Mouse (Mus musculus): Measurements from ENCODE around the gene Gsto2. TPM values are rescaled to one million over a fixed set of nuclear protein-coding genes. Genes with fewer than 3 reads are reported as not detected.

Gene Gsto2
- polyA plus RNA-seq, 1 experiment from 2014 or later, result 0.39 TPM

DNA sequence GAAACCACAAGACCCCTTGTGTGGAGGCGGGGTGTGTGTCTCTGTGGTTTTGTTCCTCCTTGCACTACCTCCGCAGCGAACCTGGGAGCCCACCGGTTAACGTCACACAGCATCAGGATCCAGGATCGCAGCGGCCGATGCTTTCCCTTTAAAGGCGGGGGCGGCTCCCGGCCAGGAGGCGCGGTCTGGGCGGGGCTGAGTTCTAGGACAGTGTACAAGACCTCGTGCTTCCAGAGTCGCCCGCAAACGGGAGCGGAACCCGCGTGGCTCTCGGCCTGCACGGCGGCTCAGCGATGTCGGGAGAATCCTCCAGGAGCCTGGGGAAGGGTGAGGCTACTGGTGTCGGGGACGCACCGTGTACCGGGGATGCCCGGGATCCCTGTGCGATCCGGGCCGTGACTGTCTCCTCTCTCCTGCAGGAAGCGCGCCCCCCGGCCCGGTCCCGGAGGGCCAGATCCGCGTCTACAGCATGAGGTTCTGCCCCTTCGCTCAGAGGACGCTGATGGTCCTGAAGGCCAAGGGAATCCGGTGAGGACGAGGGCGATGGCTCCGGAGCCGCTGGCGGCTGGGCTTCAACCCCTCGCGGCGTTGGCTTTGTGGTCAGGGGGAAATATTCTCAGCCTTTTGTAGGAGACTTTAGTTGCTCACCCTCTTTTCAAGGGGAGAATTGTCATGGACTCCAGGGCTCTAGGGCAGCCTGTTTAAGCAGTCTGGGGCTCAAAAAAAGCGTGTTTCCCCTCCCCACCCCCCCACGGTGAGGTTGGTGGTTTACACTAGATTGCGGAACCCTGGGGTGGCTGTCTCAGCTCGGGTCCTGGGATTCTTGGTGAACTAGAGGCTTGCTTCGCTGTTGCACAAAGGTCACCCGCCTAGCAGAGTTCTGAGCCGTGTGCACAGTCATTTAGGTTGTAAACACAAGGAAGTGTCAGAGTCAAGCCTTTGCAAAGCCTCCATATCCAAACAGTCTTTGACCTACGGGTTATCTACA lies 10.2 kb upstream of the Gsto2 start, which contains the start of gene Gsto1:
Gsto1 (plus strand) TSS at position 175 of the 988 bp plus-strand sequence.
- H3K9me3 ChIP-seq (ENCODE audit: low read length), result no peaks in the 10 kb centered on the region
- H3K36me3 ChIP-seq (replicated peaks; ENCODE audit: insufficient read depth, low read length), result peaks cover 16% of the 10 kb centered on the region
- no peaks in the 10 kb centered on the region for H3K27me3 ChIP-seq (ENCODE audit: insufficient read depth, low read length)
- DNase-seq (peak; percentile 90), ATAC-seq (peak; percentile 94)
- H3K4me2 ChIP-seq (ENCODE audit: low read depth, low read length), result peak within 1 kb of the TSS; percentile 96
- TF ChIP-seq EP300 (IDR thresholded peaks at IDR 0.05; ENCODE audit: low read depth), result no peak
- TF ChIP-seq CTCF (IDR thresholded peaks at IDR 0.05; ENCODE audit: low read depth), result no peak
- peak within 1 kb of the TSS; percentile 60 for H3K4me3 ChIP-seq (ENCODE audit: low read depth, low read length)
- H3K4me1 ChIP-seq (ENCODE audit: insufficient read depth), result peaks cover 13% of the 10 kb centered on the region
- peak within 1 kb of the TSS; percentile 83 for H3K27ac ChIP-seq (ENCODE audit: low read depth)
- H3K9ac ChIP-seq (replicated peaks), result peak within 1 kb of the TSS; percentile 79
- WGBS (ENCODE audit: insufficient replicate concordance), result under 1% methylated on average over 59 of the region's 60 CpGs

DNA sequence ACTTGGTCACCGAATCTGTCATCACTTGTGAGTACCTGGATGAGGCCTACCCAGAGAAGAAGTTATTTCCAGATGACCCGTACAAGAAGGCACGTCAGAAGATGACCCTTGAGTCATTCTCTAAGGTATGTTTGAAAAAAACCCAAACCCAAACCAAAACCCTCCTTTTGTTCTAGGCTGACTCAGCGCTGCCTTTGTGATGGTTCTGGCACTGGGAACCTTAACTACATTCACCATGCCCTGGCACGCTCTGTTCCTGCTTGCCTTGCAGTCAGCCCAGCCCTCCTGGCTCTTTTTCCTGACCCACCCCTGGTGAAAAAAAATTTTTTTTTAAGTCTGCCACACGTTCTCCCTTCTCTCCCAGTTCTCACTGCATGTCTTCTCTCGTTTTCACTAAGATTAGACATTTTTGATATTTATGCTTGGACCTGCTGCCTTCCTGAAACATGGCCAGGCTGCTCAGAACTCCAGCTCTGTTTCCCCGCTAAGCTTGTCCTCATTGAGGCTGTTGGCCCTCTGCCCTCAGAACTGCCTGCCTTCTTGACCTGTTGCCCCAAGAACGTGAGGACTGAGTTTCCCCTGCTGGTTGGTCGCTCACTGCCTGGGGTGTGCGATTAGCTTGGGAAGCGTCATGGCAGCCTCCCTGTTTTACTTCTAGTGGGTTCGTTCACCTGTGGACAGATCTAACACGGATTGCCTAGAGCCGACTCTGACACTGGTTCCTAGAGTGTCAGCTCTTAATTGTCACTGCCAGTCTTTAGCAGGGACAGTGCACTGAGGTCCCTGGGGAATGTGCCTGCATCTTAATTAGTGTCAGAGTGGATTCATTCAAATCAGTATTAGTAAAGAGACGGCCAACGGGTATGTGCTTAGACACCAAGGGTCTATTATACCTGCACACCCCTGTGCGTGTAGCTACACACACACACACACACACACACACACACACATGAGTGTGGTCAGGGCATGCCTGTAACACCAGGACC lies 7.1 kb upstream of the Gsto2 start:
- no peak for DNase-seq

DNA sequence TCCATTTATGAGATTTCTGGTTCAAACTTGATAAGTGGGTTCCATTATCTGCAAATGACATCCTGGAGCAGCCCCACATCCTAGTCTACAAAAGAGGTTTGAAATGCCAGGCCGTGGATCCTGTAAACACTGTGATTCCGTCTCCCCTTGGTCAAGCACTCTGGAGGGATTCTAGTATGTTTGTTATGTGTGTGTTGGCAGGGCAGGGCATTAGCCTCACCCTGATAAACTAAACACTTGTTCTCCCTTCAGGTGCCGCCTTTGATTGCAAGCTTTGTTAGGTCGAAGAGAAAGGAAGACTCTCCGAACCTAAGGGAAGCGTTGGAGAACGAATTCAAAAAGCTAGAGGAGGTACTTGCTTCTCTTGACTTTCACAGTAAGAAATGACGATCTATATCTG lies 6.2 kb upstream of the Gsto2 start:
- H3K9ac ChIP-seq (replicated peaks), result no peak overlapping the region
- H3K36me3 ChIP-seq (replicated peaks; ENCODE audit: insufficient read depth, low read length), result peaks cover 30% of the 10 kb centered on the region
- H3K4me2 ChIP-seq (ENCODE audit: low read depth, low read length), result no peak overlapping the region
- H3K9me3 ChIP-seq (ENCODE audit: low read length), result no peaks in the 10 kb centered on the region
- TF ChIP-seq EP300 (IDR thresholded peaks at IDR 0.05; ENCODE audit: low read depth), result no peak
- no peak for TF ChIP-seq CTCF (IDR thresholded peaks at IDR 0.05; ENCODE audit: low read depth)
- no peak overlapping the region for H3K4me3 ChIP-seq (ENCODE audit: low read depth, low read length)
- H3K4me1 ChIP-seq (ENCODE audit: insufficient read depth), result peaks cover 13% of the 10 kb centered on the region
- H3K27me3 ChIP-seq (ENCODE audit: insufficient read depth, low read length), result no peaks in the 10 kb centered on the region
- whole genome bisulfite sequencing (ENCODE audit: insufficient replicate concordance), result 82% methylated on average over 8 of the region's 8 CpGs
- H3K27ac ChIP-seq (ENCODE audit: low read depth), result no peak overlapping the region
- DNase-seq, result no peak
- ATAC-seq, result no peak

More for the DNA sequence above, 7.1 kb upstream of the Gsto2 start:
- H3K4me2 ChIP-seq (ENCODE audit: low read depth, low read length), result no peak overlapping the region
- peaks cover 23% of the 10 kb centered on the region for H3K36me3 ChIP-seq (replicated peaks; ENCODE audit: insufficient read depth, low read length)
- no peak overlapping the region for H3K9ac ChIP-seq (replicated peaks)
- no peaks in the 10 kb centered on the region for H3K9me3 ChIP-seq (ENCODE audit: low read length)
- no peak overlapping the region for H3K27ac ChIP-seq (ENCODE audit: low read depth)
- H3K27me3 ChIP-seq (ENCODE audit: insufficient read depth, low read length), result no peaks in the 10 kb centered on the region
- no peak overlapping the region for H3K4me3 ChIP-seq (ENCODE audit: low read depth, low read length)
- H3K4me1 ChIP-seq (ENCODE audit: insufficient read depth), result peaks cover 13% of the 10 kb centered on the region
- no peak for ATAC-seq
- TF ChIP-seq EP300 (IDR thresholded peaks at IDR 0.05; ENCODE audit: low read depth), result no peak
- TF ChIP-seq CTCF (IDR thresholded peaks at IDR 0.05; ENCODE audit: low read depth), result no peak
- 84% methylated on average over 18 of the region's 18 CpGs for WGBS (ENCODE audit: insufficient replicate concordance)

DNA sequence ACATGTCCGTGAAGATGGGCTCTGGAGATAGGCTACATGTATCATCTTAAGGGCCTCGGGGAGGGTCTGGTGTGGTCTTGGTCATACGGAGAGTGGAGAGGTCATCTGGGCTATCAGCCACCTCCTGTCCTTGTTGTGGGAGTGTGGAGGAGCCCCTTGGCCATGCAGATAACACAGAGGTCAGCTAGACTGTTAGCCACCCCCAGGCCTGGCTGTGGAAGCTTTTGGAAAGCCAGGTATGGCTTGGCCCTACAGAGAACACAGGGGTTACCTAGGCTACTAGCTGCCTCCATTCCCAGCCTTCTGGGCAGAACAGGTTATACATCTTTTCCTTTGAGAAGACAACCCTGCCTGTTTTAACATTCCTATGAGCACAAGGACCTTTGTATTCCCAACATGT lies 2.8 kb upstream of the Gsto2 start:
- Histone ChIP-seq H3K27ac (ENCODE audit: low read depth) (no peak overlapping the region), H3K9ac (replicated peaks) (no peak overlapping the region), H3K9me3 (ENCODE audit: low read length) (no peaks in the 10 kb centered on the region), H3K36me3 (replicated peaks; ENCODE audit: insufficient read depth, low read length) (peaks cover 28% of the 10 kb centered on the region), H3K27me3 (ENCODE audit: insufficient read depth, low read length) (no peaks in the 10 kb centered on the region), H3K4me3 (ENCODE audit: low read depth, low read length) (no peak overlapping the region), H3K4me2 (ENCODE audit: low read depth, low read length) (no peak overlapping the region), H3K4me1 (ENCODE audit: insufficient read depth) (peaks cover 7% of the 10 kb centered on the region)
- TF ChIP-seq CTCF (IDR thresholded peaks at IDR 0.05; ENCODE audit: low read depth), result no peak
- no peak for TF ChIP-seq EP300 (IDR thresholded peaks at IDR 0.05; ENCODE audit: low read depth)
- 70% methylated on average over 3 of the region's 3 CpGs for WGBS (ENCODE audit: insufficient replicate concordance)
- ATAC-seq (no peak), DNase-seq (no peak)

DNA sequence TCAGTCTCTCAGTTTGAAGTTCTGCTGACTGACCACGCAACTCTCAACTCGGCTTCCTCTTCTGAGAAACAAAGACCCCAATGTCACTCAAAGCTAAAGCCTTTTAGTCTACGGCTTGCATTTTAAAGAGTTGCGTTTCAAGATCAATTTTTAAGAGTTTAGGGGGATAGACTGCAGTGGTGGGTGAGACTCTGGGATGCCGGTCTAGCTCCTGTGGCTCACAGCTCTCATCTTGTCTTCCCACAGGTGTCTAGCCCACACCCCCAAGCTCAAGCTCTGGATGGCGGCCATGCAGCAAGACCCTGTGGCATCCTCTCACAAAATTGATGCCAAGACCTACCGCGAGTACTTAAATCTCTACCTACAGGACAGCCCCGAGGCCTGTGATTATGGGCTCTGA lies 1.3 kb upstream of the Gsto2 start:
- no peak overlapping the region for H3K4me2 ChIP-seq (ENCODE audit: low read depth, low read length)
- H3K27me3 ChIP-seq (ENCODE audit: insufficient read depth, low read length), result no peaks in the 10 kb centered on the region
- peaks cover 7% of the 10 kb centered on the region for H3K4me1 ChIP-seq (ENCODE audit: insufficient read depth)
- ATAC-seq, result no peak
- TF ChIP-seq CTCF (IDR thresholded peaks at IDR 0.05; ENCODE audit: low read depth) (no peak), EP300 (IDR thresholded peaks at IDR 0.05; ENCODE audit: low read depth) (no peak)
- DNase-seq, result no peak
- no peak overlapping the region for H3K4me3 ChIP-seq (ENCODE audit: low read depth, low read length)
- 85% methylated on average over 9 of the region's 9 CpGs for WGBS (ENCODE audit: insufficient replicate concordance)
- H3K27ac ChIP-seq (ENCODE audit: low read depth), result no peak overlapping the region
- H3K9ac ChIP-seq (replicated peaks), result no peak overlapping the region
- no peaks in the 10 kb centered on the region for H3K9me3 ChIP-seq (ENCODE audit: low read length)
- H3K36me3 ChIP-seq (replicated peaks; ENCODE audit: insufficient read depth, low read length), result peaks cover 17% of the 10 kb centered on the region

All from liver, postnatal 0 days (tissue).